Mouse (Mus musculus): ENCODE results near the gene Nabp2.

- TF ChIP-seq GATA1 (IDR thresholded peaks at IDR 0.05; ENCODE audit: low read length) (no peak), TAL1 (IDR thresholded peaks at IDR 0.05; ENCODE audit: low read length) (no peak)
These were observed 726 bp upstream of the Nabp2 start for GRCm38 (mm10) chr10:128412055-128412381.

Data from erythroblast, embryonic 14.5 days (primary cell).